Mouse (Mus musculus): ENCODE measurements around the gene Dyx1c1.

The Dyx1c1 gene

DNA sequence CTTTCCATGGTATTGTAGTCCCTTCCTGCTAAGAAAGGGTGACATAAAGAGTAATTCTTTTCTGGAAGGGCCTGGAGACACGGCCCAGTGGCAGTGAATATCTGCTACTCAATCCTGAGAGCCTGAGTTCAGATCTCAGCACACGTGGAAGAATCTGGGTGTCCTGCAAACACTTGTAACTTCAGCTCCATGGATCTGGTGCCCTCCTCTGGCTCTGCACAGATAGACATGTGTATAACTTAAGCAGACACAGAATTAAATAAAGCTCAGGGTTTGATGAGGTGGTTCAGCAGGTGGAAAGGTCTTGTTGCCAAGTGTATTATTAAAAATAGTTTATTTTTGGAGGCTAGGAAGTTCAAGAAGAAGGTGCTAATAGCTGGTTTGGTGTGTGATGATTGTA lies 41.9 kb downstream of the Dyx1c1 start:
- TF ChIP-seq NANOG (IDR thresholded peaks at IDR 0.05; ENCODE audit: borderline replicate concordance, low read length) (no peak), POU5F1 (IDR thresholded peaks at IDR 0.05; ENCODE audit: borderline replicate concordance, low read length) (no peak), CTCF (conservative IDR thresholded peaks at IDR 0.05; ENCODE audit: low read length) (no peak)
- Histone ChIP-seq H3K27me3 (ENCODE audit: insufficient read depth, low read length) (no peaks in the 10 kb centered on the region), H3K36me3 (ENCODE audit: insufficient read depth, low read length) (peaks cover 62% of the 10 kb centered on the region), H3K4me1 (replicated peaks; ENCODE audit: low read depth, low read length) (peaks cover 35% of the 10 kb centered on the region), H3K4me3 (replicated peaks; ENCODE audit: low read length) (no peak overlapping the region), H3K9me3 (ENCODE audit: low read length) (no peaks in the 10 kb centered on the region)

DNA sequence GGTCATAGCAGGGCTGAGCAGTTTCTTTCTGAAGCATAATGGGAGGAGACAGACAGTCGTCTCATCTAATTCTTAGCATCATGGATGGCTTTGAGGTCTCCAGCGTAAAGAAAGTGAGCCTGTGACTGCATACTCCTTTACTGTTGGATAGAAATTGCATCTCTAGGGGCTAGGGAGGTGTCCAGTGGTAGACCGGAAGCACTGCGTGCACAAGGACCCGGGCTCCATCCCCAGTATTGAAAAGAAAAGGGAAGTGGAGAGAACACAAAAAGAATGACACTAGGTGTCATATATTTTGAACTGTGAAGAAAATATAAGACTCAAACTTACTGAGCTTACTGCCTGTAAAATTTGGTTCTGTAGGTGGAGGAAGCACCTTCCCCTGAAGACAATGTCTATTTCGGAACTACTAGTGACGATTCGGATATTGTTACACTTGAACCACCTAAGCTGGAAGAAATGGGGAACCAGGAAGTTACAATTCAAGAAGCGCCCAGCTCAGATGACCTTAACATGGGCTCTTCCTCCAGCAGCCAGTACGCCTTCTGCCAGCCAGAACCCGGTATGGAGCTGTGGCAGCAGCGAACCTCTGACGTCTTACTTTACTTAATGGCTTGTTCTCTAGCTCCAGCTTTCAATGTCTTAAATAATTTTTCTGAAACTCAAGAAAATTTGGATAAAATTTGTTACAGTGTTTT lies 42.9 kb downstream of the Dyx1c1 start:
- H3K4me1 ChIP-seq (replicated peaks; ENCODE audit: low read depth, low read length) = peaks cover 30% of the 10 kb centered on the region
- peaks cover 72% of the 10 kb centered on the region for H3K36me3 ChIP-seq (ENCODE audit: insufficient read depth, low read length)
- H3K4me3 ChIP-seq (replicated peaks; ENCODE audit: low read length) = no peak overlapping the region
- H3K9me3 ChIP-seq (ENCODE audit: low read length) = no peaks in the 10 kb centered on the region
- no peaks in the 10 kb centered on the region for H3K27me3 ChIP-seq (ENCODE audit: insufficient read depth, low read length)
- no peak for TF ChIP-seq NANOG (IDR thresholded peaks at IDR 0.05; ENCODE audit: borderline replicate concordance, low read length)
- TF ChIP-seq POU5F1 (IDR thresholded peaks at IDR 0.05; ENCODE audit: borderline replicate concordance, low read length) = no peak

DNA sequence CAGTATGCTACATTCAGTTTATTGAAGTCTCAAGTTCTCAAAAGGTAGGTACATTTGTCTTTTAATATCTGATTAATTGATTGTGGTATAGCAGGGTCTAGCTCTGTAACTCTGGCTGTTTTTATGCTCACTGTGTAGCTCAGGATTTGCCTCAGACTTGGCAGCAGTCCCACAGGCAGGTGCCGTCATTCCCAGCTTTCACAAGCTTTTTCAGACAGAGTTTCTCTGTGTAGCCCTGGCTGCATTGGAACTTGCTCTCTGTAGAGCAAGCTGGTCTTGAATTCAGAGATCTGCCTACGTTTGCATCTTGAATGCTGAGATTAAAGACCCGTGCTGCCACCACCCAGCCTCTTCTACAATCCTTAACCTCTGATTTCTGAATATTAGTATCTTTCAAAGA lies 43.6 kb downstream of the Dyx1c1 start:
- peaks cover 79% of the 10 kb centered on the region for H3K36me3 ChIP-seq (ENCODE audit: insufficient read depth, low read length)
- no peaks in the 10 kb centered on the region for H3K9me3 ChIP-seq (ENCODE audit: low read length)
- H3K4me1 ChIP-seq (replicated peaks; ENCODE audit: low read depth, low read length) = peaks cover 24% of the 10 kb centered on the region
- no peak overlapping the region for H3K4me3 ChIP-seq (replicated peaks; ENCODE audit: low read length)
- TF ChIP-seq POU5F1 (IDR thresholded peaks at IDR 0.05; ENCODE audit: borderline replicate concordance, low read length) (no peak), CTCF (conservative IDR thresholded peaks at IDR 0.05; ENCODE audit: low read length) (no peak), NANOG (IDR thresholded peaks at IDR 0.05; ENCODE audit: borderline replicate concordance, low read length) (no peak)
- H3K27me3 ChIP-seq (ENCODE audit: insufficient read depth, low read length) = no peaks in the 10 kb centered on the region

DNA sequence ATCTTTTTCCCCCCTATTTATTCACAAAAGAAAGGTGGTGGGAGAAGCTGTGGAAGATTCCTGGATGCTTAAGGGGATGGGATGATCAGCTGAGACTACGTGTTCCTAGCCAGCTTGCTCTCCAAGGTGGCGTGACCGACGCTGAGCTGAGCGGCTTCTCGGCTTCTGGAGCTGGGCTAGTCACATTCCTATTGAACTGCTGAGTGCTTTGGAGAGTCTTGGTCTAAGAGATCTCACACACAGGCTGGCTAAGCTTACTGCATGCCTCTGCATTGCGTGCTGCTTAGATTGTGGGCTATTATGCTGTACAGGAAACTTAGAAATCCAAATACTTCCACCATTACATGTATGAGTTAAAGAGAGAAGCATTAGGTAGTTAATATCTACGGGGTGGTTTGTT lies 45.5 kb downstream of the Dyx1c1 start:
- peaks cover 81% of the 10 kb centered on the region for H3K36me3 ChIP-seq (ENCODE audit: insufficient read depth, low read length)
- H3K4me3 ChIP-seq (replicated peaks; ENCODE audit: low read length) = no peak overlapping the region
- H3K4me1 ChIP-seq (replicated peaks; ENCODE audit: low read depth, low read length) = peaks cover 14% of the 10 kb centered on the region
- no peaks in the 10 kb centered on the region for H3K27me3 ChIP-seq (ENCODE audit: insufficient read depth, low read length)
- TF ChIP-seq CTCF (conservative IDR thresholded peaks at IDR 0.05; ENCODE audit: low read length) (no peak), POU5F1 (IDR thresholded peaks at IDR 0.05; ENCODE audit: borderline replicate concordance, low read length) (no peak), NANOG (IDR thresholded peaks at IDR 0.05; ENCODE audit: borderline replicate concordance, low read length) (no peak)
- no peaks in the 10 kb centered on the region for H3K9me3 ChIP-seq (ENCODE audit: low read length)

DNA sequence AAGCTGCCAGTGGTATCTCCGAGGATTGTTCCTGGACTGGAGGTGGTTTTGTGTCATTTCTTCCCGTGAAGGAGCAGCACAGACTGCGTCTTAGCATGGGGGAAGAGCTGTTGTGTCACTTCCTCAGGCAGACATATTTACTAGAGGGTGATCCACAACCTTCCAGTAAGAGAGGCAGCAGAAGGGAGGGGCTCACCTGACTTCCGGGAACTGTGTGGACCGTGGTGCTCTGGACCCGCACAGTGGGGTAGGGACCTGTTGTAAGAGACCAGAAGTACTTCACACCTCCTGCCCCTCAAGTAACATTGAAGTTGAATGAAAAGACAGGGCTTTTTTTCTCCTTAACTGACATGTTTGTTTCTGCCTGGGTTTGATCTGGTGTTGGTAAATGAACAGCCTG lies 46.5 kb downstream of the Dyx1c1 start:
- TF ChIP-seq CTCF (conservative IDR thresholded peaks at IDR 0.05; ENCODE audit: low read length) = no peak
- TF ChIP-seq NANOG (IDR thresholded peaks at IDR 0.05; ENCODE audit: borderline replicate concordance, low read length) = no peak
- TF ChIP-seq POU5F1 (IDR thresholded peaks at IDR 0.05; ENCODE audit: borderline replicate concordance, low read length) = no peak
- peaks cover 14% of the 10 kb centered on the region for H3K4me1 ChIP-seq (replicated peaks; ENCODE audit: low read depth, low read length)
- peaks cover 87% of the 10 kb centered on the region for H3K36me3 ChIP-seq (ENCODE audit: insufficient read depth, low read length)
- H3K27me3 ChIP-seq (ENCODE audit: insufficient read depth, low read length) = no peaks in the 10 kb centered on the region
- H3K9me3 ChIP-seq (ENCODE audit: low read length) = no peaks in the 10 kb centered on the region
- H3K4me3 ChIP-seq (replicated peaks; ENCODE audit: low read length) = no peak overlapping the region

DNA sequence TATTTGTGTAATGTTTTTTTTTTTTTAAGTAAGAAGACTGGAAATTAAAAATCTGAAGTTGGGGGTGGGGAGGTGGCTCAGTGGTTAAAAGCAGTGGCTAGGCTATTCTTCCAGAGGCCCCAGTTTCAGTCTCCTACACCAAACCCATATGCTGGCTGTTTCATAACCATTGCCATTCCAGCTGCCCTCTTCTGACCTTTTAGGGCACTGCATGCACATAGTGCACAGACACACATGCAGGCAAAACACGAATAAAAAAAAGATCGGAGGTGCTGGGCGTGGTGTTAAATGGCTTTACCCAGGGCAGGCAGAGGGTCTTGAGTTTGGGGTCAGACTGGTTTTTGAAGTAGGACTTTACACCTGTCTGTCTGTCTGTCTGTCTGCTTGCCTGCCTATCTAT lies 47.6 kb downstream of the Dyx1c1 start:
- Histone ChIP-seq H3K27me3 (ENCODE audit: insufficient read depth, low read length) (no peaks in the 10 kb centered on the region), H3K9me3 (ENCODE audit: low read length) (no peaks in the 10 kb centered on the region), H3K4me1 (replicated peaks; ENCODE audit: low read depth, low read length) (peaks cover 14% of the 10 kb centered on the region), H3K4me3 (replicated peaks; ENCODE audit: low read length) (no peak overlapping the region), H3K36me3 (ENCODE audit: insufficient read depth, low read length) (peaks cover 88% of the 10 kb centered on the region)
- TF ChIP-seq NANOG (IDR thresholded peaks at IDR 0.05; ENCODE audit: borderline replicate concordance, low read length) (no peak), CTCF (conservative IDR thresholded peaks at IDR 0.05; ENCODE audit: low read length) (peak; percentile 42)

DNA sequence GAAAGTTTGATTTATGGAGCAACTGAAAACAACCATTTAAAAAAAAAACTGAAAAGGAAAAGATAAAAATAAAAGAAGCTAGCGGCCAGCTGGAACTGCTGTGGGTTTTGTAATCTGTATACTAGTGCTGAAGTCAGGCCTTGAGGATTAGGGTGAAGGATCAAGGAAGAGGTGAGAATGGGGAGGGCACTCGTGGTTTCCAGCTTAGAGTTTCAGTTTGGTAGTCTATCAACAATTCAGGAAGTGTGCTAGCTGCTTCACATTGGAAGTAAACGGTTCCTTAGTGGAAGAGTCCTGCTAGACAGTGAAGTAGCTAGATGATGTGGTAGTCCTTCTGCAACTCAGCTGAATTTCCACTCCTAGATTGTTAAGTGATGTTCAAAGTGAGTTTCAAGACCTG lies 49.8 kb downstream of the Dyx1c1 start:
- peaks cover 14% of the 10 kb centered on the region for H3K4me1 ChIP-seq (replicated peaks; ENCODE audit: low read depth, low read length)
- TF ChIP-seq POU5F1 (IDR thresholded peaks at IDR 0.05; ENCODE audit: borderline replicate concordance, low read length) = no peak
- no peak for TF ChIP-seq NANOG (IDR thresholded peaks at IDR 0.05; ENCODE audit: borderline replicate concordance, low read length)
- no peak for TF ChIP-seq CTCF (conservative IDR thresholded peaks at IDR 0.05; ENCODE audit: low read length)

DNA sequence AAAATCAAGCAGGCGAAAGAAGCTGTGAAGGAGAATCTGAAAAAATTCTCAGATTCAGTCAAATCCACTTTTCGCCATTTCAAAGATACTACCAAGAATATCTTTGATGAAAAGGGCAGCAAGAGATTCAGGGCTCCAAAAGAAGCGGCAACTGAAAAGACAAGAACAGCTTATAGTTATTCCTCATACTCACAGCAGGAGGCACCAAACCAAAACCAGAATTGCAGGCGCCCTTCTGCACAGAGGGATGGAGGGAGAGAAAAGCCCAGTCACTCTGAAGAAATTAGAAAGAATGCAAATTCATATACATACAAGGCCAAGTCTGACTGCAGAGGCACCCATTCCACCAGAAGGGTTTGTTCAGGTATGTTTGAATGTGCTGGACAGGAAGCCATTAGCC lies 54.0 kb downstream of the Dyx1c1 start:
- Histone ChIP-seq H3K36me3 (ENCODE audit: insufficient read depth, low read length) (peaks cover 95% of the 10 kb centered on the region), H3K4me1 (replicated peaks; ENCODE audit: low read depth, low read length) (no peaks in the 10 kb centered on the region), H3K9me3 (ENCODE audit: low read length) (no peaks in the 10 kb centered on the region), H3K4me3 (replicated peaks; ENCODE audit: low read length) (no peak overlapping the region), H3K27me3 (ENCODE audit: insufficient read depth, low read length) (no peaks in the 10 kb centered on the region)
- no peak for TF ChIP-seq NANOG (IDR thresholded peaks at IDR 0.05; ENCODE audit: borderline replicate concordance, low read length)
- TF ChIP-seq POU5F1 (IDR thresholded peaks at IDR 0.05; ENCODE audit: borderline replicate concordance, low read length) = no peak
- no peak for TF ChIP-seq CTCF (conservative IDR thresholded peaks at IDR 0.05; ENCODE audit: low read length)

More for the DNA sequence above, 49.8 kb downstream of the Dyx1c1 start:
- Histone ChIP-seq H3K36me3 (ENCODE audit: insufficient read depth, low read length) (peaks cover 92% of the 10 kb centered on the region), H3K9me3 (ENCODE audit: low read length) (no peaks in the 10 kb centered on the region), H3K27me3 (ENCODE audit: insufficient read depth, low read length) (no peaks in the 10 kb centered on the region), H3K4me3 (replicated peaks; ENCODE audit: low read length) (no peak overlapping the region)

DNA sequence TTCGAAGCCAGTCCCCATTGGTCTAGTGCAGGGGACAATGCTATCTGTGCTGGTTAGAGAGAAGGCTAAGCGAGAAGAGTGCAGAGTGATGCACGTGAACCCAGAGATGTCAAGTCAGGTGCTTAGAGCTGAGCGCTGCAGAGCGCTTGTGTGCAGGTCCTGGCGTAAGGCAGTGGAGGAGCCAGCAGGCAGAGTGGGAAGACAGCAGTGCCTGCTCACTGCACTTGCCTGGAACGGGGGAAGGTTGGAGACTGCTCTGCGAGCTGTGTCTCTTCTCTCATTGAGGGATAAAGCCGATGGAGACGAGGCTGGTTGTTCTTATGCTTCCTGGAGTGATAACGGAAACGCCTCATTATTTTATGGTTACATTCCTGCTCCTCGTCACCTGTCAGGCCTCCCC lies 56.1 kb downstream of the Dyx1c1 start:
- H3K4me3 ChIP-seq (replicated peaks; ENCODE audit: low read length) = no peak overlapping the region
- peaks cover 98% of the 10 kb centered on the region for H3K36me3 ChIP-seq (ENCODE audit: insufficient read depth, low read length)
- TF ChIP-seq NANOG (IDR thresholded peaks at IDR 0.05; ENCODE audit: borderline replicate concordance, low read length) (no peak), CTCF (conservative IDR thresholded peaks at IDR 0.05; ENCODE audit: low read length) (no peak), POU5F1 (IDR thresholded peaks at IDR 0.05; ENCODE audit: borderline replicate concordance, low read length) (no peak)
- no peaks in the 10 kb centered on the region for H3K27me3 ChIP-seq (ENCODE audit: insufficient read depth, low read length)
- no peaks in the 10 kb centered on the region for H3K9me3 ChIP-seq (ENCODE audit: low read length)
- H3K4me1 ChIP-seq (replicated peaks; ENCODE audit: low read depth, low read length) = peaks cover 13% of the 10 kb centered on the region
